Mouse (Mus musculus) mature B cell (primary cell): ENCODE results near the gene Pcnx.

Experiments
- in situ Hi-C: fragments of 300-500 bp; cut with MboI; formaldehyde crosslinking; loops from 2 replicates; pipeline ENCODE4 v1.14.3; 2019

The Pcnx gene

GRCm38 (mm10) chr12:81855031-81855430, 4.8 kb upstream of the Pcnx start:
- in situ Hi-C loops: no loop called here

GRCm38 (mm10) chr12:81856696-81857095, 3.1 kb upstream of the Pcnx start:
- in situ Hi-C loops: no loop called here

GRCm38 (mm10) chr12:81857251-81857650, 2.6 kb upstream of the Pcnx start:
- in situ Hi-C loops: no loop called here

GRCm38 (mm10) chr12:81857978-81858569, 1.7 kb upstream of the Pcnx start:
- in situ Hi-C loops: no loop called here

GRCm38 (mm10) chr12:81860308-81861181, 722 bp downstream of the Pcnx start:
- in situ Hi-C loops: no loop called here

- in situ Hi-C loops: no loop called here
Measured at GRCm38 (mm10) chr12:81861199-81862085, 1.6 kb downstream of the Pcnx start.

- in situ Hi-C loops: no loop called here
Measured at GRCm38 (mm10) chr12:81862351-81862802, 2.6 kb downstream of the Pcnx start.

GRCm38 (mm10) chr12:81863949-81864348, 4.1 kb downstream of the Pcnx start:
- in situ Hi-C loops: no loop called here

GRCm38 (mm10) chr12:81865183-81865582, 5.4 kb downstream of the Pcnx start:
- in situ Hi-C loops: no loop called here

GRCm38 (mm10) chr12:81867316-81867715, 7.5 kb downstream of the Pcnx start:
- in situ Hi-C loops: no loop called here

- in situ Hi-C loops: no loop called here
Measured at GRCm38 (mm10) chr12:81869205-81869940, 9.6 kb downstream of the Pcnx start.

GRCm38 (mm10) chr12:81873345-81873744, 13.5 kb downstream of the Pcnx start:
- in situ Hi-C loops: no loop called here

GRCm38 (mm10) chr12:81880161-81880560, 20.3 kb downstream of the Pcnx start:
- in situ Hi-C loops: no loop called here

GRCm38 (mm10) chr12:81883255-81884106, 23.7 kb downstream of the Pcnx start:
- in situ Hi-C loops: no loop called here

- in situ Hi-C loops: no loop called here
Measured at GRCm38 (mm10) chr12:81884107-81884398, 24.2 kb downstream of the Pcnx start.

GRCm38 (mm10) chr12:81884983-81885382, 25.2 kb downstream of the Pcnx start:
- in situ Hi-C loops: no loop called here

- in situ Hi-C loops: no loop called here
Measured at GRCm38 (mm10) chr12:81885982-81886381, 26.2 kb downstream of the Pcnx start.

GRCm38 (mm10) chr12:81888954-81889353, 29.1 kb downstream of the Pcnx start:
- in situ Hi-C loops: no loop called here

- in situ Hi-C loops: no loop called here
Measured at GRCm38 (mm10) chr12:81891946-81892345, 32.1 kb downstream of the Pcnx start.

- in situ Hi-C loops: no loop called here
Measured at GRCm38 (mm10) chr12:81894311-81894710, 34.5 kb downstream of the Pcnx start.

GRCm38 (mm10) chr12:81895986-81896385, 36.2 kb downstream of the Pcnx start:
- in situ Hi-C loops: no loop called here
